Mouse (Mus musculus) ES-Bruce4 (cell line): ENCODE data around the gene Txk.

Source experiments
- CTCF ChIP-seq: IDR thresholded peaks from one replicate; pipeline ENCODE4 v1.8.1; 2011; ENCODE audit warnings: low read depth, low read length
- POLR2A ChIP-seq: IDR thresholded peaks from one replicate; pipeline ENCODE4 v1.8.1; 2011; ENCODE audit warnings: low read length; ENCODE audit not compliant: insufficient read depth

GRCm38 (mm10) chr5:72763546-72763945 lies 11.0 kb upstream of the Txk start:
- no peak for TF ChIP-seq CTCF
- TF ChIP-seq POLR2A = no peak
